Mouse (Mus musculus): ENCODE measurements around the gene Ccdc40.

Gene Ccdc40

DNA sequence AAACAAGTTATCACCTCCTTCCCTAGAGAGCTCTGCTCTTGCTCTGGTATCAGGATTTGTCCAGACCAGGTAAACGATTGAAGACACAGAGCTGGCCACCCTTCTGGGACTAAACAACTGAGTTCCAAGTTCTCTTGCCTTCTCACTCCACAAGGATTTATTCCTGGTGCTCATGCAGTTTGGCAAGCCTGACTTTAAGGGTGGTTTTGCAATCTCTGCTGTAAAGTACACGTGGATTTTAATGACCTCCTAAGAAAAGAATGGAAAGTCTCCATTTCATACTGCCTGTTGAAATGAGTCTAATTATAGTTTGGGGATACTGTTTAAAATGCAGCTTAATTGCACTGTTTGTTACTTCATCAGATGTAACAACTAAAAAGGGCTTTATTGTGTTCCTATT lies 72.6 kb downstream of the Ccdc40 start:
- no peaks in the 10 kb centered on the region for H3K27me3 ChIP-seq (ENCODE audit: control insufficient read depth, insufficient read depth, low read length, poor library complexity, severe bottlenecking)
- DNase-seq (ENCODE audit: low read depth, low spot score) = no peak
- H3K36me3 ChIP-seq (ENCODE audit: control insufficient read depth, insufficient read depth, low read length, poor library complexity, severe bottlenecking) = no peaks in the 10 kb centered on the region; the same call in 1 of the 2 replicates

DNA sequence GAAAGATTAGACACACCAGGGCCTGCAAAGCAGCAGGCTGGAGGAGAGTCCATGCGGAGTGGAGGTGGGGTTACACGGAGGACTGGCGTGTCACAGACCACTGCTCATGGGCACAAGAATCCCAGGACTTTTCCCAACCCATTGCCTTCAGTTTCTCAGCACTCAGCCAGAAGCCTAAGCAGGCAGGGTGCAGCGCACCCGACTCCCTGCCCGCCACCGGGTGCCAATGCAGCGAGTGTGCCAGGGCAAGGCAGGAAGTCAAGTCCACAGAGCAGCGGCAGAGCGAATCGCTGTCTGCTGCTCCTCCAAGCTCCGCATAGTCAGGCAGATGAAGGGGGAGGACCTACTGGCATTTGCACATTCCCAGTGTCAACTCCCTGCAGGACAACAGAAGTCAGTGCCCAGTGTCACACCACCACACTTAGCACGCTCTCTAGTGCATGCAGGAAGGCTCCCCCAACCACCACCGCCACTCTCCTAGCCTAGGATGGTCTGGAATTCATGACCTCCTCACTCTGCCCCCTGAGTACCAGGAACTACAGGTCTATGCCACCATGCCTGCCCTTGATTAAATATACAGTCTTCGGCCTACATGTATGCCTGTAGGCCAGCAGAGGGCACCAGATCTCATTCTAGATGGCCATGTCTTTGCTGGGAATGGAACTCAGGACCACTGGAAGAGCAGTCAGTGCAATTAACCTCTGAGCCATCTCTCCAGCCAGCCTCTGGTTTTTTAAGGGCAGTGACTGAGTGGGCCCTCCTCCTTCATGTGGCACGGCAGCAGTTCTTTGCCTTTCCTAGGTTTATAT lies 76.7 kb downstream of the Ccdc40 start:
- DNase-seq (ENCODE audit: low read depth, low spot score) = peak; percentile 79
- H3K36me3 ChIP-seq (ENCODE audit: control insufficient read depth, insufficient read depth, low read length, poor library complexity, severe bottlenecking) = no peaks in the 10 kb centered on the region
- no peaks in the 10 kb centered on the region for H3K27me3 ChIP-seq (ENCODE audit: control insufficient read depth, insufficient read depth, low read length, poor library complexity, severe bottlenecking)

DNA sequence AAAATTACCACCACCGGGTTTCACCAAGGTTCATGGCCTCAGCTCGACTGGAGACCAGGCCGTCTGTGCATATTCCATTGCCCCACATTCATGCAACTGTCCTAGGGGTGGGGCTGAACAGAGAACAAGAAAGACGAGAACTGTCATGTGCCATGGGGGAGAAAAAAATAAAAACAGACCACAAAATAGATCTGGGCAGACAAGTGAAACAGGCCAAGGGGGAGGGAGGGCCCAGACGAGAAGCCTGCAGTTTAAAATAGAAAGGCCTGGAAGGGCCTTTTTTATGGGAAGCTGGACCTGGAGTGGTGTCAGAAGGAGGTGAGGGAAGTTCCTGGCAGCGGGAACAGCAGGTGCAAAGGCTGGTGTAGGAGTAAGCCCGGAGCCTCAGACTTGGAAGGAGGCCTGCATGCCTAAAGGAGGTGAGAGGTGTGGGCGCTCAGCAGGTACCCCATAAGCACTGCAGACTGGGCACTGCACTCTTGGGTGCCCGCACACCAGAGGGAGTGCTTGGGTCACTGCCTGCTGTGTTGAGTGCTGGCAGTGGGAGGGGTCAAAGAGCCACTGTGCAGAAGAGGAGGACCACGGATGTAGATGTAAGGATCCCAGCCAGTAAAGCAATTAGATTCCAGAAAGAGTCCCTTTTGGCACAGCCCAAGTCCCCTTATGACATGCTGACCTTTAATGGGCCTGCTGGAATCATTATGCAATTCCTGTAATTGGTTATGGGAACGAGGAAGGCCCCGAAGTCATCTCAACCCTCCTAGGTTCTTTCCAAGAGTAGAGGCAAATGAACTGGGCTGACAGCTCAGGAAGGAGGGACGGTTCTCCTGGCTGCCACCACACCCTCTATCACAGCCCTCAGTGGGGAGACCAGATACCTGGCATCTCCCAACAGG lies 78.6 kb downstream of the Ccdc40 start:
- no peaks in the 10 kb centered on the region for H3K27me3 ChIP-seq (ENCODE audit: control insufficient read depth, insufficient read depth, low read length, poor library complexity, severe bottlenecking)
- no peak for DNase-seq (ENCODE audit: low read depth, low spot score)

DNA sequence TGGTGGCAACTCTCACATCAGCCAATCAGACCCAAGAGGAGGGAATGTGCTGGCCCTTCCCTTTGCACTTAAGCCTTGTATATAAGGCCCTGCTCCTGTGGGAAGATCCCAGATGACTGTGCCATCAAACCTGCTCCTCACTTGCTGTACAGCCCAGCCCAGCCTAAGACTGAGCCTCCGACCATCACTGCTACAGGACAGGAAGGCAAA lies 79.2 kb downstream of the Ccdc40 start, which contains the start of gene Card14:
Gene Card14 (plus strand): TSS at position 111 of the 210 bp plus-strand sequence.
- H3K36me3 ChIP-seq (ENCODE audit: control insufficient read depth, insufficient read depth, low read length, poor library complexity, severe bottlenecking) = no peaks in the 10 kb centered on the region
- no peaks in the 10 kb centered on the region for H3K27me3 ChIP-seq (ENCODE audit: control insufficient read depth, insufficient read depth, low read length, poor library complexity, severe bottlenecking)
- DNase-seq (ENCODE audit: low read depth, low spot score) = no peak

More for the DNA sequence above, 78.6 kb downstream of the Ccdc40 start:
- no peaks in the 10 kb centered on the region for H3K36me3 ChIP-seq (ENCODE audit: control insufficient read depth, insufficient read depth, low read length, poor library complexity, severe bottlenecking)

DNA sequence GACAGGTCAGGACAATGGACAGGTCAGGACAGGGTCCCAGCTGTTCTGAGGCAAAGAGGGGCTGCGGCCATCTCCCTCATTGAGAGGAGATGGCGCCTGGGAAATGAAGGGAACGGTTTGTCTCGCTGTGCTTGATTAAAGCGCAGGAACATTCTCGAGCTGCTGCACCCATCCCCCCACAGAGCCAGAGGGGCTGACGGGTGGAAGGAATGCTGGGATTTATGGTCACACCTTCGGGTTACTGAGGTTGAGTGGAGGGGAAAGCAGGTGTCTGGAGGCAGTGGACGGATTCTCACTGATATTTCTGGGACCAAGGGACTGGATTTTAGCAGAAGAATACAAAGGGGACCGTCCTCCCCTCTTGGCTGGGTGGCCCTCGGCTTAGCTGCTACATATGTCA lies 79.5 kb downstream of the Ccdc40 start:
- no peak for DNase-seq (ENCODE audit: low read depth, low spot score)
- Histone ChIP-seq H3K36me3 (ENCODE audit: control insufficient read depth, insufficient read depth, low read length, poor library complexity, severe bottlenecking) (no peaks in the 10 kb centered on the region), H3K27me3 (ENCODE audit: control insufficient read depth, insufficient read depth, low read length, poor library complexity, severe bottlenecking) (no peaks in the 10 kb centered on the region)

DNA sequence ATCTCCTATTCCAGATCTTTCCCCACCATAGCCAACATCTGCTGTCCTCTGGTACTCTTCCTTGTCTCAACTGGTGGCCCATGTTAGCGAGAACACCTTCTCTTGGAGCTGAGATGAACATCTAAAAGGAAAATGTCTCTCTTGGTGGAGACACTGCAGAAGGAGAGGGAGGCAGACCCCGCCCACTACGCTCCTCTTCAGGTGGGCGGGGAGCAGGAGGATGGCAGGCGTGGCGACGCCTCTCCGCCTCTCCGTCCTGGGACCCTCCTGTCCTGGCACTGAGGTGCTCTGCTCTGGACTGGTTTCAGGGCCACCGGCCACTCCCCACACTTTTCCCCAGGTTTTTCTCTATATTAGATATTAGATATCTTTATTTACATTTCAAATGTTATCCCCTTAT lies 82.2 kb downstream of the Ccdc40 start:
- Histone ChIP-seq H3K27me3 (ENCODE audit: control insufficient read depth, insufficient read depth, low read length, poor library complexity, severe bottlenecking) (no peaks in the 10 kb centered on the region), H3K36me3 (ENCODE audit: control insufficient read depth, insufficient read depth, low read length, poor library complexity, severe bottlenecking) (no peaks in the 10 kb centered on the region)
- DNase-seq (ENCODE audit: low read depth, low spot score) = no peak

DNA sequence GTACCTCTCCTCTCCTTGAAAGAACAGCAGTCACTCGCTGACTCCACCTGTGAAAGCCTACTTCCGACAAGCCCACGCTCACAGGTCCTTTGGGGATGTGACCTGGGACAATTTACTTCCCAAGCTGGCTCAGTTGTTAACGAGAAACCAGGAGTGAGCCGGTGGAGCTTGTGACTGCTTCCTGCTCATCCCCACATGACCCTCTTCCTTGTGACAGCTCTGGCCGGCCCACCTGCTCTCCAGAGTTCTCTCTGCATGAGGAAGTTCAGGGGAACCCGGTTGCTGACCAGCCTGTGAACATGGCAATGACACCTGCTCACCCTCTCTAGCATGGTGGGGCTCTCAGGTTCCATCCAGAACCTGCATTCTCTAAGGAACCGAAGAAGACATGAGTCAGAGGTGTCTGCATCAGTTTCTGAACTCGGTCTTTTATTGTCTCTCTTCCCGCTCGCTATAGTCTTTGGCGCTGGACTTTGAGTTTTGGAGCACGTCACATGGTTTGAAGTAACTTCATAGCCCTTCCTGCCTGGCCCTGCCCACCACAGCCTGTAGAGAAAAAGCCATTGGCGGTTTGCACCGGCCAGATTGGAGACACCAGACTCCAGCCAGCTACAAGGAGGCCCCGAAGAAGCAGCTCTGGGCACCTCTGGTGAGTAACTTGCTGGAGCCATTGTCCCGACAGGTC lies 86.0 kb downstream of the Ccdc40 start:
- no peaks in the 10 kb centered on the region for H3K36me3 ChIP-seq (ENCODE audit: control insufficient read depth, insufficient read depth, low read length, poor library complexity, severe bottlenecking)
- DNase-seq (ENCODE audit: low read depth, low spot score) = no peak

More for the DNA sequence above, 86.0 kb downstream of the Ccdc40 start:
- no peaks in the 10 kb centered on the region for H3K27me3 ChIP-seq (ENCODE audit: control insufficient read depth, insufficient read depth, low read length, poor library complexity, severe bottlenecking)

Measured in splenic B cell, adult 2 months (primary cell).